Mouse (Mus musculus) testis, adult 2 months (tissue): ENCODE results near the gene Zfp362.

Experiments
- CTCF ChIP-seq: fragments of 200-500 bp; IDR thresholded peaks from 2 replicates; pipeline ENCODE4 v1.5.1; 2012; ENCODE audit warnings: low read depth, mild to moderate bottlenecking, inconsistent platforms, low read length, moderate library complexity; ENCODE audit not compliant: control insufficient read depth, insufficient read depth, insufficient replicate concordance
- POLR2A ChIP-seq: fragments of 200-500 bp; IDR thresholded peaks from 2 replicates; pipeline ENCODE4 v1.6.1; 2012; ENCODE audit warnings: low read depth, mild to moderate bottlenecking, inconsistent platforms, low read length, moderate library complexity; ENCODE audit not compliant: control insufficient read depth

- TF ChIP-seq POLR2A = no peak
- no peak for TF ChIP-seq CTCF
These were observed 60.7 kb downstream of the Zfp362 start for GRCm38 (mm10) chr4:128745160-128745559.
